Mouse (Mus musculus) myocyte (in vitro differentiated cells): Measurements from ENCODE around the gene Pafah1b2.

Experiments
- MAX ChIP-seq: IDR thresholded peaks from one replicate; pipeline ENCODE4 v1.6.1; 2011; ENCODE audit warnings: low read depth, mild to moderate bottlenecking, control low read depth
- MYOD1 ChIP-seq, 3 experiments: IDR thresholded peaks; one replicate each; pipeline ENCODE4 v1.6.1; 2011; ENCODE audit warnings: control low read depth in 2 of 3, low read depth in 2 of 3, mild to moderate bottlenecking in 2 of 3, moderate library complexity in 1 of 3; ENCODE audit not compliant: insufficient read length in 2 of 3, control insufficient read depth in 1 of 3
- POLR2A ChIP-seq: IDR thresholded peaks from one replicate; pipeline ENCODE4 v1.6.1; 2011; ENCODE audit warnings: low read depth, mild to moderate bottlenecking, control low read depth, moderate library complexity; ENCODE audit not compliant: insufficient read length
- POLR2AphosphoS2 ChIP-seq: IDR thresholded peaks from one replicate; pipeline ENCODE4 v1.6.1; 2011; ENCODE audit warnings: low read depth, control low read depth; ENCODE audit not compliant: insufficient read length
- SRF ChIP-seq: IDR thresholded peaks from one replicate; pipeline ENCODE4 v1.6.1; 2011; ENCODE audit warnings: low read depth; ENCODE audit not compliant: control insufficient read depth, insufficient read length
- TCF12 ChIP-seq: IDR thresholded peaks from one replicate; pipeline ENCODE4 v1.6.1; 2011; ENCODE audit warnings: mild to moderate bottlenecking, control low read depth; ENCODE audit not compliant: poor library complexity, insufficient read depth, severe bottlenecking

DNA sequence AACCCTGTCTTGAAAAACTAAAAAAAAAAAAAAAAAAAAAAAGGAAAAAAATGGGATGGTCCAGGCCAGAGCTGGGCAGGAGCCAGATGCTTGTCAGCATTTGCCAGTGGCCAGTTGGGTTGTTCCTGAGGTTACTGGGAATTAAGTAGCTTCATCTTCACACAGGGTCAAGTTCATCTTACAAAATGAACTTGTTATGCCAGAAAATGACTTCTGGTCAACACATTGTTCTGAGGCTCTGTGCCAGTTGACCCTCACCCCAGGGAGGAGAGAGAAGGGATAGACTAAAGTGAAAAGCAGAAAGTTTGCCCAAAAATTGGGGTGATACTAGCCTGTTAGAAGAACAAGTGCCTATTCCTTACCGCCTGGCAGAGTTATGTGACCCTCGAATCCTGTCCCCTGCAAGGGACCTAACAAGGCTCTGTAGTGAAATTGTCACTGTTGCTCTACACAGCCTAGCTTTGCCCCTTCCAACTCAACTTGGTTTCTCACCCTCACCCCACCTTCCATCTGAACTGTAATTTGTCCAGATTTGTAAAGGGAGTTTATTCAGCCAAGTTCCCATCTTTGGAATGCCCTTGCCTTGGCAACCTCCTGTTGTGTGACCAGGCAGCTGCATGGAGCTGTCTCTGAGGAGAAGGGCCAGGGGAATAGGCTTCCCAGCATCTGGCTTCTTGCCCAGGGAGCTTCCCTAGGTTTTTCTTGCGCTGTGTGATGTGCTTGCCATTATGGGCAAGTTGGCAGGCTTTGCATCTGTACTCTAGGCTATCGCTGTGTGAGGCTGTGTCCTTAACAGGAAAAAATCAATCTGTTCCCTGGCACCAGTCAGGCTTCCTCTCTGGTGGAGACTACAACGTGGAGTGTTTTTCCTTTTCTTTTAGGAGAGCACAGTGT is 95.2 kb downstream of the Pafah1b2 start:
- TF ChIP-seq POLR2A (no peak), TCF12 (no peak), POLR2AphosphoS2 (no peak), MAX (no peak), SRF (no peak), MYOD1 (IDR thresholded peaks at IDR 0.05; ENCODE audit: control insufficient read depth in 1 of 3, insufficient read length in 2 of 3, low read depth in 2 of 3) (no peak)
